Mouse (Mus musculus) G1E (cell line): Measurements from ENCODE around the gene Dxo.

Experiments
- CTCF ChIP-seq: IDR thresholded peaks from 2 replicates; pipeline ENCODE4 v1.5.1; 2012; ENCODE audit warnings: low read depth, low read length, inconsistent platforms, mixed read lengths
- GATA1 ChIP-seq: IDR thresholded peaks from 2 replicates; pipeline ENCODE4 v1.6.1; 2012; ENCODE audit warnings: borderline replicate concordance, low read length, inconsistent platforms, mixed read lengths
- GATA2 ChIP-seq: IDR thresholded peaks from 2 replicates; pipeline ENCODE4 v1.6.1; 2012; ENCODE audit warnings: low read depth, low read length, inconsistent platforms, borderline replicate concordance
- POLR2AphosphoS5 ChIP-seq: IDR thresholded peaks from 2 replicates; pipeline ENCODE4 v1.6.1; 2012; ENCODE audit warnings: low read depth, low read length, inconsistent platforms; ENCODE audit not compliant: insufficient replicate concordance

GRCm38 (mm10) chr17:34850517-34851125 is 13.8 kb downstream of the Dxo start:
- TF ChIP-seq GATA1 (no peak), CTCF (no peak), POLR2AphosphoS5 (no peak), GATA2 (no peak)
